Mouse (Mus musculus): ENCODE data around the gene Epha4. TPM values are rescaled to one million over a fixed set of nuclear protein-coding genes. Genes with fewer than 3 reads are reported as not detected.

Gene Epha4
- polyA plus RNA-seq, 1 experiment = 6.0 TPM

- DNase-seq (ENCODE audit: low spot score) = no peak
These were observed 2.3 kb downstream of the Epha4 start for GRCm38 (mm10) chr1:77512431-77513195.

- no peak for DNase-seq (ENCODE audit: low spot score)
These were observed 2.9 kb downstream of the Epha4 start for GRCm38 (mm10) chr1:77512059-77512407.

- no peak for DNase-seq (ENCODE audit: low spot score)
These were observed 3.4 kb downstream of the Epha4 start for GRCm38 (mm10) chr1:77511372-77512058.

DNA sequence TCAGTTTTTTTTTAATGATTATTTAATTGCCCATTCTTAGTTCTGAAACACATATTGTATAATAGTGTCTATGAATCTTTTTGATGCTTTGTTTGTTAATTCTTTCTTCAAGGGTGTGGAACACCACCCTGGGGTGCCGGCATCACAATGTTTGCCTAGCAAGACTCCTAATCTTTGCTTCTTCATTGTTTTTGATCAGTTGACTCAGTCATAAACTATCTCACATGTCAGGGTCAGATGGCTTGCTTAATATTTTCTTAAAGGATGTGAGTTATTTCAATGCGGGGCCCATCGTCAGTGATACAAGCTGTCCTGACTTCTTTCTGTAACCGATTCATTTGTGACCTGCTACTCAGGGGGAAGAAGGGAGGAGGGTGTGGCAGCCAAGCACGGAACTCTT lies 4.3 kb downstream of the Epha4 start:
- DNase-seq (ENCODE audit: low spot score) = no peak

GRCm38 (mm10) chr1:77506856-77507200 lies 8.1 kb downstream of the Epha4 start:
- DNase-seq (ENCODE audit: low spot score) = no peak

GRCm38 (mm10) chr1:77506038-77506855 lies 8.6 kb downstream of the Epha4 start:
- DNase-seq (ENCODE audit: low spot score) = no peak

GRCm38 (mm10) chr1:77505263-77505662 lies 9.6 kb downstream of the Epha4 start:
- no peak for DNase-seq (ENCODE audit: low spot score)

GRCm38 (mm10) chr1:77504813-77505212 lies 10.1 kb downstream of the Epha4 start:
- DNase-seq (ENCODE audit: low spot score) = no peak

DNA sequence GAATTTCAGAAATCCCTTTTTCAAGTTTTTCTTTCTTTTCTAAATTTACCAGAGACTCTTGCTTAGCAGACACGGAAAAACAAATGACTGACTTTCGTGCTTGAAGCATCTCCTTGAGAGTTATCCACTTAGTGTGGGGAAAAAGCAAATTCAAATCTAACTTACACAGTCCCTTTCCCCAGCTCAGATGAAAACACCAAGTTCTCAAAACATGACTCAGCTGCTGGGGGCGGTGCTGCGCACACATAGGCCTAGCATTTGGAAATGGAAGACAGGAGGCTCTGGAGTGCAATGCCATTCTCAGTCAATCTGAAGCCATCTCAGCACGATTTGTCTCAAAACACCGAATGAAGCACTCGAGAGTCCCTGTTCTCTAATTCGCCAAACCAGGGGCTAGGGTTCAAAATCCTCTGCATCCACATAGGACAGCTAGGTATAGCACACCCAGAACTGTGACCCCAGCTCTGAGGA lies 11.1 kb downstream of the Epha4 start:
- DNase-seq (ENCODE audit: low spot score) = no peak

DNA sequence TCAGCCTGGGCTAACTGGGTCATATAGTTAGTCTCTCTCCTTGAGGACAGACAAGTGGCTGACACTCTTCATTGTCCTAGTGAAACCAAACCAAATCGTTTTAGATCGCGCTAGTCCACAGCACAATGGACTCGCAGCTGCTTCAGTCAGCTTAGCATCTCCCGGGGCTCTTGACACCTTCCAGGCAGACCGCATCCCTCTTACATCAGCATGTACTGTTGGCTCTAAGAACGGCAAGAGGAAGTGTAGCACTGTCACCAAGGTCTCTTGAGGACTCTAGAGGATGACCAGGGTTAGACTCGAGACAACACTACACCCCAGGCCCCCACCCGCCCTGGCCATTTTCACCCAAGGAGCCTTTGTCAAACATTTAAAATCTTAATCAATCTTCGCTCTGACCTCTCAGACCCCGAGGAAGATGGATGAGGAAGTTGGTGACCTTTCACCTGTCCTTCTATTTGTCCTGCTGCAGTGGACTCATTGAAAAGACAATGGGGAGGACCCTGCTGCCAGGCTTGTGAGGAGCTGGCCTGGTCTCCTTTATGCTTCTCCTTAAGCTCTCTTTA lies 12.3 kb downstream of the Epha4 start:
- no peak for DNase-seq (ENCODE audit: low spot score)

DNA sequence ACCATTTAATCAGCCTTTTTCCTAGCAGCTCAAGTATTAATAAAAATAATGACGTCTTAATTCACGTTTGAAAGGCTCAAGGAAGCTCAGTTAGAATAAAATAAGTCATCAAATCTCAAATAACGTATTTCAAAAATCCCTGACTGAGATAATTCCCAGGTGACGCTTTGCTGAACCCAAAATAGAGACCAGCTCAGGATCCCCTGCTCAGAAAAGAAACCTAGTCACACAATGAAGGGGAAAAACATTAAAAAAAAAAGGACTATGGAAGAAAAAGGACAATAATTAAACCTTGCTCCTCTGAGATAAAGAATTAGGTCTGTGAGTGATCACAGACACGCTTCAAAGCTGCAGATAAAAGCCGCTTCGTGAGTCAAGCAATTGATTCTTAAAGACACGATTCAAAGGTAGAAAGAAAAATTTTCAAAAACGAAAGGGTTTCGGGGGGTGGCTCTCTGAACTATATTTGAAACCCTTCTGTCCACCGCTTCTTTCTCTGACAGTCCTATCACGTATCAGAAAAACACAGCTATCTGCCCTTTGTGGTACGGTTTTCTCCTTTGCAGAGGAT lies 13.4 kb downstream of the Epha4 start:
- DNase-seq (ENCODE audit: low spot score) = no peak

- DNase-seq (ENCODE audit: low spot score) = no peak
These were observed 17.4 kb downstream of the Epha4 start for GRCm38 (mm10) chr1:77497506-77497905.

GRCm38 (mm10) chr1:77496468-77497181 lies 18.3 kb downstream of the Epha4 start:
- DNase-seq (ENCODE audit: low spot score) = no peak

GRCm38 (mm10) chr1:77495790-77496158 lies 19.1 kb downstream of the Epha4 start:
- DNase-seq (ENCODE audit: low spot score) = no peak

DNA sequence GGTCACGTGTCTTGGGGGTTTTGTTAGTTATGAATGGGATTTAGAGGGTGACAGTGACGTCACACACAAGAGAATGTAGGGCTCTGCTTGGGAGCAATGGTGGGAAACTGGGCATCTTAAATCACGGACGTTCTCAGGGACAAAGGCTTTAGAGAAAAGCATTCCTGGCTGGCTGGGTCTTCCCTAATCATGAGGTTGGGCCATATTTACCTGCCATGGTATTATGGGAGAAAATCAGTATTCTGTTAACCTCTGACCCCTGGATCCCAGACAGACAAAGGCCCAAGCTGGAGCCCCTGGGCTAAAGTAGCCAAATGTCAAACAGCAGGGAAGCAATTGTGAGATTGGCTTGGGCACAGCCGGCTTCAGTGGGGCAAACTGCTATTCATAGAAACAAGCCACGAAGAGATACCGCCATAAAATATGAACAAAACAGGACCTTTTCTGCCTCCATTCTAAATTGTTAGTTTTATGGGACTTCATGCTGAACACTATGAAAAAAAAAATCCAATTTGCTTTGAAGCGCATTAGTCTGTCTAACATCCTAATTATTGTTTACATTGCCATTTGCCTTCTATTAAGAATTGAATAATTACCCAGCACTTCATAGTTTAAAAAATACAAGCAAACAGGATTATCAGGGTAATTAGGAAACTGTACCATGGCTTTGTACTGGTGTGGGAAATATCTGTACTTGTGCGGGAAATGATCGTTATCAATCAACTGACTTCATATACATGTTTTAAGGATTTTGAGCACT lies 19.7 kb downstream of the Epha4 start:
- no peak for DNase-seq (ENCODE audit: low spot score)

DNA sequence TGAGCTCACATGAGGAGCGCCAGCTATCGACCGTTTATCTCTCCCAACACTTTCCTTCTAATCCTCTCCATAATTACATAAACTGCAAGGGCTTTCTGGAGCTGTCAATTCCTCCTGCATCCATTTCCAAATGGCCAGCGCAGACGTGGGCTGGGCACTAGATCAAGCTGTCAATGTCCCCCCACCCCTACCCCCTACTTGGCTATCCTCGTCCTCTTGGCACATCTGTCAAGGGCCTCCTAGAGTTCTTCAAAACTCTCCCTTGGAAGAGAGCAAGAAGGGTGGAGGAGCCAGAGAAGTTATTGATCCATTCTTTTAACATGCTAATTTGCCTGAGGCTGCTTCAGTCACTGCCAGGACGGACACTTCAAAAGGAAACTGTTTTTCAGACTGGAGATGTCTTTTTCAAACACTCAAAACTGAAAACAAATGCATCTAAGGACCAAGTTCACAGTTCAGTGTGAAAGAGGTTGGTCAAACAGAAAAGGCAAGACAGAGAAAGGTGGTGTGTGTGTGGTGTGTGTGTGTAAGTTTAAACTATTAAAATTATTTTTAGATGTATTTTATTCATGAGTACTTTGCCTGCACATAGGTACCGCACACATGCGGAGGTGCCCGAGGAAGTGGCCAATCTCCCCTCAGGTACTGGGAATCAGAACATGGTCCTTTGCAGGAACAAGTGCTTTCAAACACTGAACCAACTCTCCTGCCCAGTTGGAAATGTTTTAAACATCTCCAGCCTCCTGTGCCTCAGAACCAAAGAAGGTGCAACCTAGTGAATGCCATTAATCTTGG lies 20.9 kb downstream of the Epha4 start:
- DNase-seq (ENCODE audit: low spot score) = no peak

DNA sequence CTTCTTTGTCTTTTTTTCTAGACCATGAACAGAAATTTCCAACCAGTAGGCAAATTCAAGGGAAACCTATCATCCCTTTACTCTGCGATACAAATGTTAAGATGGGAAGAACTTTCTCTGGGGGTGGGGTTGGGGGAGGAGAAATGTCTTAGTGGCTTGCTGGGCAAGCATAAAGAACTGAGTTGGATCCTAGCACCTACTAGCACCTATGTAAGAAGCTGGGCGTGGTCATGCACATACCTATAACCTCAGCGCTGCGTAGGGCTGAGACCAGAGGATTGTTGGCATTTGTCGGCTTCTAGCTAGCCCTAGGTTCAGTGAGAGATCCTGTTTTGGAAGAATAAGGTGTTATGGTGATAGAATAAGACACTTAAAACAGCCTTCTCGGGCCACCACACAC lies 24.7 kb downstream of the Epha4 start:
- DNase-seq (ENCODE audit: low spot score) = no peak

GRCm38 (mm10) chr1:77489387-77489786 lies 25.5 kb downstream of the Epha4 start:
- DNase-seq (ENCODE audit: low spot score) = no peak

DNA sequence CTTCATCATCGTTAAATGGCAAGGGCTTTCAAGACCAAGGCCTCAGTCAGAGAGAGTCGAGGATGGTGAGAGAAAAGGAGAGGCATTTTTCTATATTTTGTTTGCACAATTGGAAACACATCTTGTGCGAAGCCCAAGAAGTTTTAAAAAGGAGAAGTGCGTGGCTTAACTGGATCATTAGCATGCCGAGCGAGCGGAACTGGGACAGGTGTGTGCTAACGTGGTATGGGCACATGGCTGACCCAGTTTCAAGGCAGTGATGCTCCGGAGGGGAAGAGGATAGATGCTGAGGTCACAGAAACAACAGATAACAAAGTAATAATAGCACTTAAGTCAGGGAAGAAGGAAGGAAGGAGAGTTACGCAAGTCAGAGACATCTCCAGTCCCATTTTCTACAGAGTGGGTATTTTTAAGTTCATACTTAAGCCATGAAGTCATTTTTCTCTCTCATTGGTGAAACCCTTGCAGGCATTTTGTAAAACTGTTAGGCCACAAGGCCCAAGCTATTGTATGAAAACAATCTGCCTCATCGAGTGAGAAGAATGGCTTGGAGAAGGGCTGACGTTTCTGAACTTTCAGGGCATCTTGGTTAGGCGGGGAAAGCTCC lies 26.9 kb downstream of the Epha4 start:
- no peak for DNase-seq (ENCODE audit: low spot score)
